Mouse (Mus musculus): Measurements from ENCODE around the gene Cd44. TPM values are rescaled to one million over a fixed set of nuclear protein-coding genes. Genes with fewer than 3 reads are reported as not detected.

Cd44 gene
- polyA plus RNA-seq, 1 experiment from 2014 or later, result 8.2 TPM

- no peaks in the 10 kb centered on the region for H3K9me3 ChIP-seq
- H3K4me3 ChIP-seq, result no peak overlapping the region
- 85% methylated on average over 3 of the region's 3 CpGs for WGBS
- no peaks in the 10 kb centered on the region for H3K36me3 ChIP-seq
- no peaks in the 10 kb centered on the region for H3K27me3 ChIP-seq
- no peak for ATAC-seq (ENCODE audit: insufficient number of reproducible peaks, insufficient read depth, low FRiP score, low TSS enrichment)
- H3K27ac ChIP-seq, result no peak overlapping the region
- H3K9ac ChIP-seq, result no peak overlapping the region
- H3K4me1 ChIP-seq, result no peaks in the 10 kb centered on the region; the same call in 1 of the 2 replicates
- H3K4me2 ChIP-seq (replicated peaks), result no peak overlapping the region
Measured at GRCm38 (mm10) chr2:102778208-102778607, 123.3 kb downstream of the Cd44 start.

- H3K4me1 ChIP-seq, result no peaks in the 10 kb centered on the region; the same call in 1 of the 2 replicates
- H3K9me3 ChIP-seq, result no peaks in the 10 kb centered on the region
- H3K9ac ChIP-seq, result no peak overlapping the region
- WGBS, result 31% methylated on average over 1 of the region's 1 CpGs
- H3K36me3 ChIP-seq, result no peaks in the 10 kb centered on the region
- H3K27me3 ChIP-seq, result no peaks in the 10 kb centered on the region
- no peak overlapping the region for H3K27ac ChIP-seq
- no peak overlapping the region for H3K4me3 ChIP-seq
- ATAC-seq (ENCODE audit: insufficient number of reproducible peaks, insufficient read depth, low FRiP score, low TSS enrichment), result no peak
- no peak overlapping the region for H3K4me2 ChIP-seq (replicated peaks)
Measured at GRCm38 (mm10) chr2:102775561-102775960, 125.9 kb downstream of the Cd44 start.

GRCm38 (mm10) chr2:102774700-102775099 is 126.8 kb downstream of the Cd44 start:
- H3K4me1 ChIP-seq, result no peaks in the 10 kb centered on the region; the same call in 1 of the 2 replicates

GRCm38 (mm10) chr2:102772276-102772675 is 129.2 kb downstream of the Cd44 start:
- no peaks in the 10 kb centered on the region for H3K9me3 ChIP-seq
- H3K9ac ChIP-seq, result no peak overlapping the region
- H3K27ac ChIP-seq, result no peak overlapping the region
- H3K4me2 ChIP-seq (replicated peaks), result no peak overlapping the region
- H3K4me3 ChIP-seq, result no peak overlapping the region
- 91% methylated on average over 5 of the region's 5 CpGs for WGBS
- no peak for ATAC-seq (ENCODE audit: insufficient number of reproducible peaks, insufficient read depth, low FRiP score, low TSS enrichment)
- H3K27me3 ChIP-seq, result no peaks in the 10 kb centered on the region
- no peaks in the 10 kb centered on the region; the same call in 1 of the 2 replicates for H3K4me1 ChIP-seq
- H3K36me3 ChIP-seq, result no peaks in the 10 kb centered on the region

More at GRCm38 (mm10) chr2:102774700-102775099, 126.8 kb downstream of the Cd44 start:
- Histone ChIP-seq H3K9ac (no peak overlapping the region), H3K36me3 (no peaks in the 10 kb centered on the region), H3K27ac (no peak overlapping the region), H3K9me3 (no peaks in the 10 kb centered on the region), H3K27me3 (no peaks in the 10 kb centered on the region), H3K4me2 (replicated peaks) (no peak overlapping the region), H3K4me3 (no peak overlapping the region)
- ATAC-seq (ENCODE audit: insufficient number of reproducible peaks, insufficient read depth, low FRiP score, low TSS enrichment), result no peak
- 74% methylated on average over 4 of the region's 4 CpGs for WGBS

GRCm38 (mm10) chr2:102771304-102771703 is 130.2 kb downstream of the Cd44 start:
- H3K9ac ChIP-seq, result no peak overlapping the region
- 85% methylated on average over 1 of the region's 1 CpGs for WGBS
- H3K9me3 ChIP-seq, result no peaks in the 10 kb centered on the region

GRCm38 (mm10) chr2:102768267-102768666 is 133.2 kb downstream of the Cd44 start:
- Histone ChIP-seq H3K4me3 (no peak overlapping the region), H3K9me3 (no peaks in the 10 kb centered on the region), H3K9ac (no peak overlapping the region), H3K4me1 (no peaks in the 10 kb centered on the region), H3K4me2 (replicated peaks) (no peak overlapping the region), H3K27ac (no peak overlapping the region), H3K27me3 (no peaks in the 10 kb centered on the region), H3K36me3 (no peaks in the 10 kb centered on the region)
- WGBS, result 79% methylated on average over 3 of the region's 3 CpGs
- ATAC-seq (ENCODE audit: insufficient number of reproducible peaks, insufficient read depth, low FRiP score, low TSS enrichment), result no peak

More at GRCm38 (mm10) chr2:102771304-102771703, 130.2 kb downstream of the Cd44 start:
- Histone ChIP-seq H3K27ac (no peak overlapping the region), H3K4me2 (replicated peaks) (no peak overlapping the region), H3K4me1 (no peaks in the 10 kb centered on the region; the same call in 1 of the 2 replicates), H3K27me3 (no peaks in the 10 kb centered on the region), H3K4me3 (no peak overlapping the region), H3K36me3 (no peaks in the 10 kb centered on the region)
- no peak for ATAC-seq (ENCODE audit: insufficient number of reproducible peaks, insufficient read depth, low FRiP score, low TSS enrichment)

- WGBS, result 80% methylated on average over 8 of the region's 8 CpGs
- Histone ChIP-seq H3K9ac (no peak overlapping the region), H3K27ac (no peak overlapping the region), H3K36me3 (no peaks in the 10 kb centered on the region), H3K4me1 (no peaks in the 10 kb centered on the region), H3K4me3 (no peak overlapping the region), H3K27me3 (no peaks in the 10 kb centered on the region), H3K4me2 (replicated peaks) (no peak overlapping the region), H3K9me3 (no peaks in the 10 kb centered on the region)
- ATAC-seq (ENCODE audit: insufficient number of reproducible peaks, insufficient read depth, low FRiP score, low TSS enrichment), result no peak
Measured at GRCm38 (mm10) chr2:102764602-102765374, 136.7 kb downstream of the Cd44 start.

GRCm38 (mm10) chr2:102763991-102764390 is 137.5 kb downstream of the Cd44 start:
- Histone ChIP-seq H3K36me3 (no peaks in the 10 kb centered on the region), H3K9ac (no peak overlapping the region), H3K4me1 (no peaks in the 10 kb centered on the region), H3K9me3 (no peaks in the 10 kb centered on the region), H3K4me2 (replicated peaks) (no peak overlapping the region), H3K27me3 (no peaks in the 10 kb centered on the region), H3K4me3 (no peak overlapping the region), H3K27ac (no peak overlapping the region)
- ATAC-seq (ENCODE audit: insufficient number of reproducible peaks, insufficient read depth, low FRiP score, low TSS enrichment), result no peak
- 90% methylated on average over 2 of the region's 2 CpGs for WGBS

- Histone ChIP-seq H3K36me3 (no peaks in the 10 kb centered on the region), H3K4me2 (replicated peaks) (no peak overlapping the region), H3K9ac (no peak overlapping the region), H3K4me1 (no peaks in the 10 kb centered on the region), H3K27ac (no peak overlapping the region), H3K27me3 (no peaks in the 10 kb centered on the region), H3K4me3 (no peak overlapping the region), H3K9me3 (no peaks in the 10 kb centered on the region)
- ATAC-seq (ENCODE audit: insufficient number of reproducible peaks, insufficient read depth, low FRiP score, low TSS enrichment), result no peak
- 84% methylated on average over 3 of the region's 3 CpGs for WGBS
Measured at GRCm38 (mm10) chr2:102763176-102763575, 138.3 kb downstream of the Cd44 start.

Other genes with a start within 250 kb of the Cd44 start
- gene Slc1a2, start 243.0 kb downstream of the Cd44 start, polyA plus RNA-seq (2016; fragmentation: Nextera tagmentation; extraction: Ambion mirVana), result 1.2 TPM in 2 replicates
- 40.1 and 43.8 TPM in 2 replicates for gene Pdhx, start 171.8 kb upstream of the Cd44 start, polyA plus RNA-seq (2016; fragmentation: Nextera tagmentation; extraction: Ambion mirVana)
- gene Apip, start 172.0 kb upstream of the Cd44 start, polyA plus RNA-seq (2016; fragmentation: Nextera tagmentation; extraction: Ambion mirVana), result 78.1 and 79.2 TPM in 2 replicates

Data from embryonic facial prominence, embryonic 12.5 days (tissue).